Mouse (Mus musculus) embryonic facial prominence, embryonic 11.5 days (tissue): Measurements from ENCODE around the gene Krt23. TPM values are rescaled to one million over a fixed set of nuclear protein-coding genes. Genes with fewer than 3 reads are reported as not detected.

Experiments
- ATAC-seq: fragments of 200-750 bp; cut with Nextera tagmentation; replicated peaks from 2 replicates; pipeline ENCODE4 v1.8.0; 2017; ENCODE audit warnings: low read depth; ENCODE audit not compliant: insufficient number of reproducible peaks, low FRiP score, low TSS enrichment
- DNase-seq: peaks from one replicate; pipeline ENCODE4 v3.0.0-alpha.2; 2015; ENCODE audit warnings: low spot score
- H3K27ac ChIP-seq: fragments of 300-500 bp; sonication (generic); replicated peaks from 2 replicates; pipeline ENCODE4 v1.5.1; 2014; ENCODE audit warnings: mild to moderate bottlenecking, low read depth, low read length, control low read depth
- H3K27me3 ChIP-seq: fragments of 300-500 bp; sonication (generic); 2 replicates; pipeline ENCODE4 v1.6.1; 2014; ENCODE audit warnings: mild to moderate bottlenecking, low read length, moderate library complexity, mixed read lengths; ENCODE audit not compliant: control insufficient read depth, insufficient read depth
- H3K36me3 ChIP-seq: fragments of 300-500 bp; sonication (generic); replicated peaks from 2 replicates; pipeline ENCODE4 v1.6.1; 2014; ENCODE audit warnings: low read depth, mild to moderate bottlenecking, low read length, moderate library complexity, mixed read lengths; ENCODE audit not compliant: control insufficient read depth, insufficient read depth
- H3K4me1 ChIP-seq: fragments of 300-500 bp; sonication (generic); 2 replicates; pipeline ENCODE4 v1.6.1; 2014; ENCODE audit warnings: low read length, mixed read lengths; ENCODE audit not compliant: control insufficient read depth, insufficient read depth
- H3K4me2 ChIP-seq: fragments of 300-500 bp; sonication (generic); 2 replicates; pipeline ENCODE4 v1.6.1; 2014; ENCODE audit warnings: low read depth, mild to moderate bottlenecking, control low read depth, low read length, moderate library complexity
- H3K4me3 ChIP-seq: fragments of 300-500 bp; sonication (generic); 2 replicates; pipeline ENCODE4 v1.5.1; 2014; ENCODE audit warnings: low read depth, low read length, control low read depth
- H3K9ac ChIP-seq: fragments of 300-500 bp; sonication (generic); replicated peaks from 2 replicates; pipeline ENCODE4 v1.6.1; 2014; ENCODE audit warnings: mild to moderate bottlenecking, control low read depth, low read length
- H3K9me3 ChIP-seq: fragments of 300-500 bp; sonication (generic); replicated peaks from 2 replicates; pipeline ENCODE4 v1.6.1; 2016; ENCODE audit warnings: mild to moderate bottlenecking, low read length, inconsistent platforms, mixed read lengths; ENCODE audit not compliant: control insufficient read depth
- WGBS: fragments of 180-500 bp; shearing (Covaris S2); extraction: QIAGEN DNeasy Blood & Tissue Kit; methylation state at CpG from one replicate; pipeline ENCODE4 v1.1.7; 2014; 5-methylcytosine and 5-hydroxymethylcytosine counted together
- polyA plus RNA-seq: library from polyadenylated mRNA; unstranded; fragments of >200 nt; fragmentation: Nextera tagmentation; extraction: Ambion mirVana; gene quantifications from 2 replicates; pipeline ENCODE4 v1.2.1, GENCODE M21; 2014

Krt23 gene
- 0.61 TPM in 1 of 2 replicates, not detected in the other for polyA plus RNA-seq

DNA sequence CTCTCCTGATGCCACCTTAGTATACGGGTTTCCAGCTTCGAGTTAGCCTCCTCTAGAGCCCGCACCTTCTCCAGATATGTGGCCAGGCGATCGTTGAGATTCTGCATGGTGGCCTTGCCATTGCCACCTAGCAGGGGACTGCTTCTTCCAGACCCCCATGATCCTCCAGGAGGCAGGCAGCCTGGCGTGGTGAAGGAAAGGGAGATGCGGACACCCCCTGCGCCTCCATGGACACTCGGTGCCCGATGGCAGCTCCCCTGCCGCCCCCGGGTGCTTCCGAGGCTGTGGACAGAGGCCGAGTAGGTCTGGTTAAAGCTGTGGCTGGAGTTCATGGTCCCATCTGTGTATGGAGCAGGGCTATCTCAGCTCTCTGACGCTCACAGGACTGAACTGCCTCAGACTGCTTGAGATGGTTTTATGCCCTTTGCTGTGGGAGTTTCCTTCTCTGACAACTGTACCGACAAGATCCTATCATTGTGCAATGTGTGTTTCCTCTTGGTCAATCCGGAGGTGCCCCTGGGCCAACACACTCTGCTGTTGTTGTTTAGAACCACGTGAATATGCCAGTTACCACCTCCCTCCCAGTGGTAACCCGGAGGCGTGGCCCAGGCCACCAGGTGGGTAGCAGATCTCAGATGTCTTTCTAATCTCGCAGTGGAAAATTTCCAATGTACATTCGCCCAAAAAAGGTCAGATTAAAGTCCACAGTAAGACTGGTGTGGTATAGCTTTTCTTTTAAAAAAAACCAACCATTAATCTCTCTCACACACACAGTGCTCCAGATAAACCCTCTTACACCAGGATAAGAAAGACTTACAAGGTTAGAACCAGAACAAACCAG lies at the start of gene Krt23:
Gene Krt23 (minus strand): TSS at position 405 of the 841 bp plus-strand sequence.
- Histone ChIP-seq H3K9ac (no peak within 1 kb of the TSS), H3K4me2 (no peak within 1 kb of the TSS), H3K27me3 (no peaks in the 10 kb centered on the region), H3K9me3 (no peaks in the 10 kb centered on the region), H3K4me3 (no peak within 1 kb of the TSS), H3K27ac (no peak within 1 kb of the TSS), H3K4me1 (no peaks in the 10 kb centered on the region), H3K36me3 (no peaks in the 10 kb centered on the region)
- ATAC-seq (no peak), DNase-seq (no peak)
- 79% methylated on average over 22 of the region's 22 CpGs for WGBS

DNA sequence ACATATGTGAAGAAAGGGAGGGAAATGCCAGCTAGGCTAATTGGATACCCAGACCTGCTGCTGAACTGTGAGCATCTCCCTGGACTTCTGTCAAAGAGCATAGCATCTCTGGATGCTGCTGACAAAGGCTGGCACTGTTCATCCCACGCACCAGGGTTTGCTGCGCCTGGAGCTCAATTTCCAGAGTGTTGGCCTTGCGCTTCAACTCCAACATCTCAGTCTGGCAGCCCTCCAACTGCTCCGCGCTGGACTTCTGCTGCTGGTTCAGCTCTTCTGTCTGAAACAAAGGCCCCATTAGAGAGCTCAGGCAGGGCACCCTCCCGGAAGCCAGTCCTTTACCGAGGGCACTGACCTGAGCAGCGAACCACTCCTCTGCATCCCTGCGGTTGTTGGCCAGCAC lies 46.8 kb upstream of the Krt23 start:
- H3K9ac ChIP-seq = no peak overlapping the region
- no peak for DNase-seq
- no peaks in the 10 kb centered on the region for H3K36me3 ChIP-seq
- H3K27ac ChIP-seq = no peak overlapping the region
- no peak overlapping the region for H3K4me2 ChIP-seq
- no peaks in the 10 kb centered on the region for H3K9me3 ChIP-seq
- no peak overlapping the region for H3K4me3 ChIP-seq
- 53% methylated on average over 9 of the region's 9 CpGs for WGBS
- no peak for ATAC-seq
- no peaks in the 10 kb centered on the region for H3K4me1 ChIP-seq
- no peaks in the 10 kb centered on the region for H3K27me3 ChIP-seq

DNA sequence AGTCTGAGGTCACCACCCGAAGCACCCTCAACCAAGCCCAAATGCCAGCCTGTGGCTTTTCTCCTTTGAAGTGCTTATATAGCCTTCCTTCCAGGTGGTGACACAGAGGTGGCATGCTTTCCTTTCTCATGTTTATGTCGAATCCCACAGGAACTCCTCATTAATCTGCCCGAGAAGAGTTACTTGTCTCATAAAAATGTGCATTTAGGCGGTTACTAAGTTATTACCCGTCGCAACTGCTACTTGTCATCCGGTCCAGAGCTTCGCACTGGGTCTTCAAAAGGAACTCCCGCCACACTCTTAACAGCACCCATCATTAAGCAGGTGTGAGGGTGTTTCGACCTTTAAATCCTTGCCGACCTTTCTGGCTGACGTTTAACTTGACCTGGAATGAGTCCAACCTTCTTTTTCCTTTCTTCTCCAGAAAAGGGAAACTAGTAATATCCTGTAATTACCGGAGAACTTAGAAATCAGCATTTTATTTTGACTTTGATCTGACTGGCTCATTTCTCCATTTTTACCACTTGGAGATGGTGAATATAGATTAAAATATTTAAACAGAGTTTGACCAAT lies 28.4 kb upstream of the Krt23 start, which contains the start of gene Krt39:
Gene Krt39 (minus strand): TSS at position 51 of the 573 bp plus-strand sequence.
- H3K4me2 ChIP-seq = no peak within 1 kb of the TSS
- H3K27me3 ChIP-seq = no peaks in the 10 kb centered on the region
- 82% methylated on average over 13 of the region's 13 CpGs for WGBS

DNA sequence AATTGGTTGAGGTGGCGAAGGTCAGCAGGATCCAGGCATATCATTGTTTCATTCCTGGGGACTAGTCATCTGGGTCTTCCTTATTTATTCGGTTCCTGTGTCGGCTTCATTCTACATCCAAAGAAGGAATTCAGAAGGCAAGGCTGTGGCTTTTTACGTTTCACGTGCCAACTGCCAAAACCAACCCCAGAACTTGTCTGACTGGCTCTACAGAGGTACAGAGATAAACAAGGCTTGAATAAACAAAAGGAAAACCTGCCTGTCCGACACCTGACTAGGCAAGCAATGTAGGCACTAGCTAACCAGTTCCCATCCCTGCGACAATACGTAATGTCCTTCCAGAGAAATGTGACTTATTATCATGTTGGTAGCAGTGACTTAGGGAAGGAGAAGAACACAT lies 21.2 kb upstream of the Krt23 start:
- Histone ChIP-seq H3K9ac (no peak overlapping the region), H3K4me2 (no peak overlapping the region), H3K27ac (no peak overlapping the region), H3K36me3 (no peaks in the 10 kb centered on the region), H3K27me3 (no peaks in the 10 kb centered on the region), H3K4me1 (no peaks in the 10 kb centered on the region), H3K4me3 (no peak overlapping the region), H3K9me3 (no peaks in the 10 kb centered on the region)
- no peak for ATAC-seq
- 82% methylated on average over 8 of the region's 8 CpGs for whole genome bisulfite sequencing
- DNase-seq = no peak

More for the DNA sequence above, 28.4 kb upstream of the Krt23 start, which contains the start of gene Krt39:
- no peak within 1 kb of the TSS for H3K27ac ChIP-seq
- H3K4me3 ChIP-seq = no peak within 1 kb of the TSS
- H3K9me3 ChIP-seq = no peaks in the 10 kb centered on the region
- H3K36me3 ChIP-seq = no peaks in the 10 kb centered on the region
- no peak within 1 kb of the TSS for H3K9ac ChIP-seq
- ATAC-seq (no peak), DNase-seq (no peak)
- no peaks in the 10 kb centered on the region for H3K4me1 ChIP-seq

DNA sequence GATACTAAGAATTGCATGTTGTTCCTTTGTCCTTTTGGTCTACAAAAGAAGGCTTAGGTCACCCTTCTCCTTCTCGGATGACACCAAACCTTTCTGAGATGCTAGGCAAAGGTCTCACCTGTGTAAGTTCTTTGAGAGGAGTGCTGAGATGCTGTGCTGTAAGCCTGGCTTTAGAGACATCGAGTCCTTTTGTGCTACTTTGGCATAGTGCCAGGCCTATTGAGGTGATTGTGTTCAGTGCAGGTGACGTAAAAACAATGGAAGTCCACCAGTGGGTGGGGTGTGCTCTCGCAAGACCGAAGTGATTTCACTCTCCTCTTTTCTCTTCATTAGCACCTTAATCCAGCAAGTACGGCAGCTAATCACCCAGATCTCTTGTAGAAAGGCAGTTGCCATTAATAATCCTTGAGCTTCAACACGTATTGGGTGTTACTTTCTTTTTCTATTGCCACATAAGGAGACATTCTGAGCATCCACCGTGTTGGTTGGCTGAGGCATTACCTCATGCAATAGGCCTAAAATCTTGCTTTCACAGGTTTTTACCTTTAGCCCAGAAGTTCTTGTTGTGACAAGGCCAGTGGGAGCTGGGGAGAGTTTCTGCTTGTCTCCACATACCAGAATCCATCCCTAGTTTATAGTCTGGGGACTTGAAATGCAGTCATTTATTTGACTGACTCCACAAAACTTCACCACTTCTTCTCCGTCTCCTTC lies 7.3 kb upstream of the Krt23 start:
- Histone ChIP-seq H3K36me3 (no peaks in the 10 kb centered on the region), H3K4me2 (no peak overlapping the region), H3K27ac (no peak overlapping the region), H3K9ac (no peak overlapping the region), H3K4me3 (no peak overlapping the region), H3K4me1 (no peaks in the 10 kb centered on the region), H3K27me3 (no peaks in the 10 kb centered on the region), H3K9me3 (no peaks in the 10 kb centered on the region)
- peak; percentile 8 for DNase-seq
- no peak for ATAC-seq
- 89% methylated on average over 9 of the region's 9 CpGs for WGBS

DNA sequence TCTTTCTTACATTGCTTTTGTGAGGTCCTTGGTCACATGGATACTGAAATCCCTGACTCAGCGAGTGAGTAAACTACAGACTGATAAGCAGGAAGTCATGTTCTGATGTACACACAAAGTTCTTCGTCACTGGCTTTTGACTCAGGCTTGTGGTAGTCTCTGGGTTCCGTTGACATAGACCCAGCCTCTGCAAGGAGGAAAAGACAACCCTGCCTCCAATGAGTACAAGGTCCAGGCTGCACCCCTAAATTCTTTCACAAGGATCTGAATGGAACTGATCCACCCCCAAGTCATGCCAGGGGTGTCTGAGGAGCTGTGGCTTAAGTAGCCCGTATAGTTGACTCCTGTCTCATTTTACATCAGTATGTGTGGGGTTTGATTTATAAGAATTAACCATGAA lies 3.5 kb upstream of the Krt23 start:
- no peaks in the 10 kb centered on the region for H3K9me3 ChIP-seq
- DNase-seq = no peak
- ATAC-seq = no peak
- H3K4me2 ChIP-seq = no peak overlapping the region
- H3K9ac ChIP-seq = no peak overlapping the region
- H3K36me3 ChIP-seq = no peaks in the 10 kb centered on the region
- WGBS = 82% methylated on average over 4 of the region's 4 CpGs
- no peak overlapping the region for H3K27ac ChIP-seq
- no peaks in the 10 kb centered on the region for H3K27me3 ChIP-seq
- H3K4me3 ChIP-seq = no peak overlapping the region
- H3K4me1 ChIP-seq = no peaks in the 10 kb centered on the region

DNA sequence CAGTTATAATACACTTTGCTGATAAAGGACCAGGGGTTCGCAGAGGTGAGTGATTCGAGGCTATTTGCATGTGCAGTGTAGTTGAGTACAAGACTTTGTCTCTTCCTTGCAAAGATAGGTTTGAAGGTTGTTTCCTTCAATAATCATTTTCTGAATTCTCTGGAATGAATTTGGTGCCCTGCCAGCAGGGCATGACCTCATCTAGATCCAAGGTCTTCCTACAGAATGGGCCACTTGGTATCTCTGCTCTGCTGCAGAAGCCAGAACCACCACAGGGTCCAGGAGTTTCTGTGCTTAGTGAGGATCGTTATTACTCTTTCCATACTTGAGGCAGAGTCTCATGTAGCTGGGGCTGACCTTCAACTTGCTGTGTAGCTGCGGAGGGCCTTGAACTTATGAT lies 1.8 kb upstream of the Krt23 start:
- ATAC-seq (no peak), DNase-seq (no peak)
- no peaks in the 10 kb centered on the region for H3K27me3 ChIP-seq
- H3K27ac ChIP-seq = no peak overlapping the region
- no peak overlapping the region for H3K4me2 ChIP-seq
- no peaks in the 10 kb centered on the region for H3K4me1 ChIP-seq
- WGBS = 87% methylated on average over 4 of the region's 4 CpGs
- no peak overlapping the region for H3K4me3 ChIP-seq
- no peaks in the 10 kb centered on the region for H3K36me3 ChIP-seq
- no peaks in the 10 kb centered on the region for H3K9me3 ChIP-seq
- H3K9ac ChIP-seq = no peak overlapping the region

DNA sequence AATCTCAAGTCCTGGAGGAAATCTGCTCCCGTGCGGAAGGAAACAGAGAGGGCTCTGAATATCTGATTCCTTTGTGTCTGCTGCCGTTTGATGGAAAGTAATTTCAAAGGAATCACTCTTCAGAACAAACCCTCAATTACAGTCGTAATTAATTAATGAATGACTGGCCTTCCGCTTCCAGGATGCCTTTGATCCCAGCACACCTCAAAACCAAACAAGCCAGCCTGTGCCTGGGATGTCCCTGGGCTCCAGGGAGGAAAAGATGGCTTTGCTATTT lies 575 bp upstream of the Krt23 start:
- Histone ChIP-seq H3K4me3 (no peak overlapping the region), H3K27me3 (no peaks in the 10 kb centered on the region), H3K9me3 (no peaks in the 10 kb centered on the region), H3K36me3 (no peaks in the 10 kb centered on the region), H3K4me2 (no peak overlapping the region), H3K27ac (no peak overlapping the region), H3K4me1 (no peaks in the 10 kb centered on the region), H3K9ac (no peak overlapping the region)
- ATAC-seq = no peak
- DNase-seq = no peak
- WGBS = 29% methylated on average over 5 of the region's 5 CpGs
